In the genomic region with DNA sequence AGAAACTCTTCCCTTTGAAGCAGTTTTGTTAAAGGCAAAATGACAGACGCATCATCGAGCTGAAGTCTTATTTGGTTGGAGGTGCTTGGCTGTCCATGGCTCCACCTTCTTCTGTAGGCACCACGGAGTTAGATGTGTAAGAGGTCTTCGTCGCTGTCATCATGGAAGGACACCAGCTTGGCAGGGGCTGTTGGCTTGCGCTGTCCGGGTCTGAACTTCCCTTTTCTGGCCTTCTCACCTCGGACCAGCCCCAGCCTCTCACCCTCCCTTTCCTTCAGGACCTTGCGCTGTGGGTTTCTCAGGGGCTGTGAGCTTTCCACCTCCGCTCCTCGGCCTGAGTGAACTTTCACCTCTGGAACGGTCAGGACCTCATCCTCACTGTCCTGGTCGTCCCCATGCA, we compare ENCODE assay signal across 21 mouse cellular contexts. TPM values are rescaled to one million over a fixed set of nuclear protein-coding genes. Genes with fewer than 3 reads are reported as not detected.
"Had no signal": no experiment of that assay in that cellular context is flagged by ENCODE, and none has a peak within 500 bp of the region (broad histone marks: within the 10 kb centered on the region; RNA-seq: fewer than 3 reads in every experiment).

No protein-coding gene starts in this region.

- DNase-seq: left cerebral cortex, postnatal 4 days; liver; liver, embryonic 13.5 days; liver, postnatal 0 days; lung, adult 18-20 months; lung, adult 2 months; lung, embryonic 14.5 days; lung, postnatal 10 days; lung, postnatal 14 days; lung, postnatal 36 days; lung, postnatal 4 days; midbrain, embryonic 14.5 days had no signal

- ATAC-seq: liver, embryonic 12.5 days; liver, postnatal 0 days; lung, postnatal 0 days; midbrain, embryonic 13.5 days; midbrain, embryonic 15.5 days; midbrain, embryonic 16.5 days had no signal

RNA-seq across cellular contexts. Expression of gene Slc22a1, which starts 8.0 kb away (rescaled TPM):
- total RNA-seq: megakaryocyte, adult 5-6 weeks; megakaryocyte-erythroid progenitor cell, adult 5-6 weeks; midbrain, postnatal 0 days; monocyte, adult 5-6 weeks had no signal
